Mouse (Mus musculus) midbrain, postnatal 0 days (tissue): ENCODE results near the gene Antxr1. TPM values are rescaled to one million over a fixed set of nuclear protein-coding genes. Genes with fewer than 3 reads are reported as not detected.

Experiments used
- ATAC-seq: fragments of 200-750 bp; cut with Nextera tagmentation; 2 replicates; pipeline ENCODE4 v1.8.0; 2017; ENCODE audit warnings: moderate number of reproducible peaks, mild to moderate bottlenecking, moderate TSS enrichment, moderate library complexity; ENCODE audit not compliant: low FRiP score
- DNase-seq: peaks from one replicate; pipeline ENCODE4 v3.0.0-alpha.2; 2015; ENCODE audit warnings: low spot score
- H3K27ac ChIP-seq: fragments of 300-500 bp; sonication (generic); 2 replicates; pipeline ENCODE4 v1.5.1; 2014; ENCODE audit warnings: low read depth, mild to moderate bottlenecking, low read length, mixed read lengths
- H3K27me3 ChIP-seq: fragments of 300-500 bp; sonication (generic); 2 replicates; pipeline ENCODE4 v1.6.1; 2014; ENCODE audit warnings: low read length, control low read depth, mixed read lengths; ENCODE audit not compliant: insufficient read depth
- H3K36me3 ChIP-seq: fragments of 300-500 bp; sonication (generic); 2 replicates; pipeline ENCODE4 v1.6.1; 2014; ENCODE audit warnings: low read length, control low read depth, mixed read lengths; ENCODE audit not compliant: insufficient read depth
- H3K4me1 ChIP-seq: fragments of 300-500 bp; sonication (generic); 2 replicates; pipeline ENCODE4 v1.6.1; 2014; ENCODE audit warnings: mild to moderate bottlenecking, control low read depth, antibody characterized with exemption, low read length, mixed read lengths; ENCODE audit not compliant: insufficient read depth
- H3K4me2 ChIP-seq: fragments of 300-500 bp; sonication (generic); 2 replicates; pipeline ENCODE4 v1.6.1; 2014; ENCODE audit warnings: low read depth, mild to moderate bottlenecking, low read length, mixed read lengths; ENCODE audit not compliant: poor library complexity, severe bottlenecking
- H3K4me3 ChIP-seq: fragments of 300-500 bp; sonication (generic); 2 replicates; pipeline ENCODE4 v1.5.1; 2014; ENCODE audit warnings: low read depth, mild to moderate bottlenecking, low read length, moderate library complexity
- H3K9ac ChIP-seq: fragments of 300-500 bp; sonication (generic); replicated peaks from 2 replicates; pipeline ENCODE4 v1.6.1; 2014; ENCODE audit warnings: mild to moderate bottlenecking, low read length, moderate library complexity, mixed read lengths; ENCODE audit not compliant: poor library complexity, severe bottlenecking
- H3K9me3 ChIP-seq: fragments of 300-500 bp; sonication (generic); 2 replicates; pipeline ENCODE4 v1.6.1; 2016; ENCODE audit warnings: low read length, control low read depth
- CTCF ChIP-seq: IDR thresholded peaks from 2 replicates; pipeline ENCODE4 v1.5.1; 2016; ENCODE audit warnings: antibody characterized with exemption, mild to moderate bottlenecking
- WGBS: fragments of 180-500 bp; shearing (Covaris S2); extraction: QIAGEN DNeasy Blood & Tissue Kit; methylation state at CpG from one replicate; pipeline ENCODE4 v1.1.7; 2014; 5-methylcytosine and 5-hydroxymethylcytosine counted together
- polyA plus RNA-seq: library from polyadenylated mRNA; unstranded; fragments of >200 nt; fragmentation: Nextera tagmentation; extraction: Ambion mirVana; gene quantifications from 2 replicates; pipeline ENCODE4 v1.2.1, GENCODE M21; 2015
- total RNA-seq: library from RNA; depleted of rRNA; stranded (reverse); fragments of >200 nt; gene quantifications from 2 replicates; pipeline ENCODE4 v1.2.3, GENCODE M21; 2014

Gene Antxr1
- total and polyA plus RNA-seq, 2 experiments from 2014 or later, result 2.9 to 13.1 TPM

DNA sequence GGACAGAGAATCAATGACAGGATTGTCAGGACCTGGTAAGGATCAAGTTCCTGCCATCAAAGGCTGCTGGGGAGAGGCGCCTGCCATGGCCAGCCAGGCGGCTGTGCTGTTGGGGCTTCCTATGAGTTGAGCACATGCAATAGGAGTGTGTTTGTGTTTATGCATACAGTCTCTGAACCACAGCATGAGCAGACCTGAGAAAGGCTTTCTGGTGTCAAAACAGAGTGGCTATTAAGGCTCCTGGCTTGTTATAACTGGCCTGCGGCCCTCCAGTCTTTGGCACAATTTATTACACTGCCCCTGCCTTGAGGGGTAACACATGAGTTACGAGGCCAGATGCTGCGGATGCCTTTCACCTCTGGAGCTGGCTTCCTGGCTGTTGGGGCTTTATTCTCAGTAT is 175.4 kb downstream of the Antxr1 start:
- no peaks in the 10 kb centered on the region for H3K4me1 ChIP-seq
- no peak for TF ChIP-seq CTCF
- H3K9ac ChIP-seq, result no peak overlapping the region
- DNase-seq (no peak), ATAC-seq (no peak)
- 87% methylated on average over 5 of the region's 5 CpGs for WGBS
- no peaks in the 10 kb centered on the region for H3K27me3 ChIP-seq
- H3K4me2 ChIP-seq, result no peak overlapping the region
- H3K4me3 ChIP-seq, result no peak overlapping the region
- no peak overlapping the region for H3K27ac ChIP-seq
- no peaks in the 10 kb centered on the region for H3K9me3 ChIP-seq
- H3K36me3 ChIP-seq, result no peaks in the 10 kb centered on the region; the same call in 1 of the 2 replicates

DNA sequence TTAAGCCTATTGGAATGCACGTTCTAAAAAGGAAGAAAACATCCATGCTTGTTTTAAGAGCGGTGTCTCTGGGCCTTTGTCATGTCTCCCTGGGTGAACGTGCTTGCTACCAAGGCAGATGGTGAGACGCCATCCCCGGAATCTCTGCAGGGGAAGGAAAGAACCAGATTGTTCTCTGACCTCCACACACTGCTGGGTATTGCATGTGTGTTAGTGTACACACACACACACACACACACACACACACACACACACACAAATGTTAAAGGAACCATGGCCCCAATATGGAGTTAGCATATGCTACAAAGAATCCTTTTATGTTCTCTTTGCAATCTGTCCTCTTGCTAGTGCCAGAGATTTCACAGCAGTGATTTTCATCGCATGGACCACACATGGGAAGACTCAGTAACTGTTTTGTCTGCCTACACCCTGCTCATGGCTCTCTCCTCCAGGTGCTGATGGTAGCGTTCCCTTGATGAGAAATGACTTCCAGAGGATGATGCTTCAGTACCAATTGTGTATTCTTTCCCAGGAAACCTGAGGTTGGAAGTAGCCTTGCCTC is 177.5 kb downstream of the Antxr1 start:
- Histone ChIP-seq H3K27ac (no peak overlapping the region), H3K36me3 (no peaks in the 10 kb centered on the region; the same call in 1 of the 2 replicates), H3K9me3 (no peaks in the 10 kb centered on the region), H3K4me2 (no peak overlapping the region), H3K27me3 (no peaks in the 10 kb centered on the region), H3K9ac (no peak overlapping the region), H3K4me3 (no peak overlapping the region), H3K4me1 (no peaks in the 10 kb centered on the region)
- DNase-seq, result no peak
- WGBS, result 77% methylated on average over 7 of the region's 7 CpGs
- TF ChIP-seq CTCF, result no peak
- no peak for ATAC-seq

DNA sequence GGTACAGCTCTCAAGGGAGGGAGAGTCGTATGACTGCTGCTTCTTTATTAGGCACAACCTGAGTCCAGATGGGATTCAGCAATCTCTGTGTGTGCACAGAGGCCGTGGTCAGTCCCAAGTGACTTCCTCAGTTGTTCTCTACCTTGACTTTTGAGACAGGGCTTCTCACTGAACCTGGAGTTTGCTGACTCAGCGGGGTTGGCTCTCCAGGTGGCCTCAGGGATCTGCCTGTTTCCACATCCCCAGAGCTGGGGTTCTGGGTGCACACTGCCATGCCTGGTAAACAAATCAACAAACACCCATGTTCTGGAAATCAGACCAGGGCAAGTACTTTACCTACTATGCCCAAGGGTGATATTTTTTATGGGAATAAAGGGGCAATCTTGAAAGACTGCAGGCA is 181.8 kb downstream of the Antxr1 start:
- 88% methylated on average over 3 of the region's 3 CpGs for WGBS
- no peak overlapping the region for H3K4me3 ChIP-seq
- H3K36me3 ChIP-seq, result no peaks in the 10 kb centered on the region; the same call in 1 of the 2 replicates
- no peaks in the 10 kb centered on the region for H3K9me3 ChIP-seq
- H3K4me1 ChIP-seq, result no peaks in the 10 kb centered on the region
- no peak for TF ChIP-seq CTCF
- no peak overlapping the region for H3K27ac ChIP-seq
- no peak for DNase-seq
- H3K27me3 ChIP-seq, result no peaks in the 10 kb centered on the region
- no peak overlapping the region for H3K9ac ChIP-seq
- no peak for ATAC-seq
- no peak overlapping the region for H3K4me2 ChIP-seq

DNA sequence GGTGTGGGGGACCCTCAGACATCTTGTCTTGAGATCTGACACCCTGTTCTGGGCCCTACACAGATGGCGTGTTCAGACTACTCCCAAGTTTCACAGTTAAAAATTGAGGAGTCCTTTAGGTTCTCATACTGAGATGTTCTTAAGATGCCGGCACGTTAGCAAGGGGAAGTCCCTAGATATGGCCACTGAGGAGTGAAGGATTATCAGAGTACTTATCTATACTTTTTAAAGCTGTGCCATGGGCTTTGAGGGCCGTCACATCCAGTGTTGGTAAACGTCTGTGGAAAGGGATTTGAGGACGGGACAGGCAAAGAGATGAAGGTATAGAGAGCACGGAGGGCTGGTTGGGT is 182.4 kb downstream of the Antxr1 start:
- no peak for DNase-seq

DNA sequence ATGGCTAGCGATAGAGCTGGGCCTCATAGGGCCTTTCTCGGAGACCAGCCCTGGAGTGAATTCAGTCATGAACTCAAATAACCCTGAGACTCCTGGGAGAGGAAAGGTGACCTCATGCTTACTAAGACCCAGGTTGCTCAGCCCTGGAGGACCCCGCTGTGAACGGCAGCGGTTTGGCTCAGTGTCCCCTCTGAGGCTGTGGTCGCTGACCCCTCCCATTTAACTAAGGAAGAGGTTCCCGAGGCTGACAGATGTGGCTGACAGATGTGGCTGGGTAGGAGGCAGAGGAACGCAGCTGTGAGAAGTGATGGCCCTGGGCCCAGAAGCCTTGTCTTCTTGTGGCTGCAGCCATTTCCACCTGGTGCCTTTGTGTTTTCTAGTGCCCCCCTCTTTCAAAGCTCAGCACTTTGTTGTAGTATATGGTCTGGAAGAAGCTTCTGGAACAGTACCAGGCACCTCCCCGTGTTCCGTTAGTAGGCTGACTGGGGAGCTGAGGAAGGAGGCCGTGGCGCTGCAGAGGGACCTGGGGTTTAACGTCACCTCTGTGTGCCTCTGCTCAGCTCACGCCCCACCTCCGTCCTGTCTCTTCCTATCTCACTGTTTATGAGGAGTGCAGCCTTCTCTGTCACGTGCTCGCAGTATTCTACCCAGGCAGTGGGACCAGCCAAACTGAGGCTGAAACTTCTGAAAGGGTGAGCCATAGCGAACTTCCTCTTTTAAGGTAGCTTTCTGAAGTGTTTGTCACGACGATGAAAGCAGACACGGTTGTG is 183.0 kb downstream of the Antxr1 start:
- Histone ChIP-seq H3K9me3 (no peaks in the 10 kb centered on the region), H3K36me3 (no peaks in the 10 kb centered on the region; the same call in 1 of the 2 replicates), H3K9ac (no peak overlapping the region), H3K4me1 (no peaks in the 10 kb centered on the region), H3K4me3 (no peak overlapping the region), H3K4me2 (no peak overlapping the region), H3K27ac (no peak overlapping the region), H3K27me3 (no peaks in the 10 kb centered on the region)
- ATAC-seq (no peak), DNase-seq (no peak)
- WGBS, result 78% methylated on average over 21 of the region's 21 CpGs
- TF ChIP-seq CTCF, result no peak

More for the DNA sequence above, 182.4 kb downstream of the Antxr1 start:
- H3K36me3 ChIP-seq, result no peaks in the 10 kb centered on the region; the same call in 1 of the 2 replicates
- no peak overlapping the region for H3K4me2 ChIP-seq
- H3K27ac ChIP-seq, result no peak overlapping the region
- WGBS, result 88% methylated on average over 7 of the region's 7 CpGs
- no peaks in the 10 kb centered on the region for H3K27me3 ChIP-seq
- ATAC-seq, result no peak
- no peaks in the 10 kb centered on the region for H3K4me1 ChIP-seq
- no peak overlapping the region for H3K9ac ChIP-seq
- H3K9me3 ChIP-seq, result no peaks in the 10 kb centered on the region
- no peak for TF ChIP-seq CTCF
- H3K4me3 ChIP-seq, result no peak overlapping the region

DNA sequence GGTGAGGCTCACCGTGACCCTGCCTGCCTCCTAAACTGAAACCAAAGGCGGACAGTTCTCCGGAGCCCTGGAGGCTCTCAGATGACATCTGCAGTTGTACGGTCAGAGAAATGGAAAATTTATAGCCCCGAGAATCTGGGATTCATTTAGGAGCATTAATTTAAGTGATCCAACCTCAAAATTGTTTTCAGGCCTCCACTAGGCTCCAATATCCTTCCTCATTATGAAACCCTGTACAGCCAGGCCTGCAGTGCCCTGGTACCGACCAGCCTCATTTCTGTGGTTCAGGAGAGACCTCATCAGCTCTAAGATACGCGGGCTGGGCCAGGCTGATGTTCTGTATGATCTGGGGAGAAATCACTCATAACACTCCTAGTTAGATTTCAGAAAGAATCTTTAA is 184.2 kb downstream of the Antxr1 start:
- Histone ChIP-seq H3K9ac (no peak overlapping the region), H3K27ac (no peak overlapping the region), H3K4me1 (no peaks in the 10 kb centered on the region), H3K9me3 (no peaks in the 10 kb centered on the region), H3K4me3 (no peak overlapping the region), H3K4me2 (no peak overlapping the region), H3K36me3 (no peaks in the 10 kb centered on the region), H3K27me3 (no peaks in the 10 kb centered on the region)
- ATAC-seq (no peak), DNase-seq (no peak)
- TF ChIP-seq CTCF, result no peak
- 94% methylated on average over 8 of the region's 8 CpGs for WGBS
